ENCODE assay signal across 8 mouse cellular contexts in genomic region chr11:95914571-95914991, GRCm38 (mm10). TPM values are rescaled to one million over a fixed set of nuclear protein-coding genes. Genes with fewer than 3 reads are reported as not detected.
DNase-seq lines count a peak whose midpoint lies in the region; ATAC-seq lines count a peak whose summit lies in the region.
"Had no signal": no experiment of that assay in that cellular context is flagged by ENCODE, and none has a peak within 500 bp of the region (broad histone marks: within the 10 kb centered on the region; RNA-seq: fewer than 3 reads in every experiment).

B4galnt2 (minus strand) TSS chr11:95914891.

- peaks cover 17% of the 10 kb centered on the region for H3K4me1 ChIP-seq in embryonic facial prominence, embryonic 13.5 days
- peaks cover 6% of the 10 kb centered on the region; the same call in 1 of the 2 replicates for H3K4me1 ChIP-seq in hindbrain, embryonic 12.5 days
- peaks cover 14% of the 10 kb centered on the region for H3K4me1 ChIP-seq in limb, embryonic 12.5 days (replicated peaks)

- no peak for ATAC-seq in embryonic facial prominence, embryonic 13.5 days (ENCODE audit: insufficient number of reproducible peaks, insufficient read depth, low FRiP score, low TSS enrichment, low read depth)
- ATAC-seq in hindbrain, embryonic 12.5 days (ENCODE audit: low FRiP score): no peak
- no peak for ATAC-seq in limb, embryonic 12.5 days (ENCODE audit: insufficient number of reproducible peaks, insufficient read depth, low FRiP score, low TSS enrichment, low read depth)

- peak within 1 kb of the TSS; percentile 44 for H3K4me2 ChIP-seq in embryonic facial prominence, embryonic 13.5 days
- H3K4me2 ChIP-seq in hindbrain, embryonic 12.5 days (replicated peaks): peak within 1 kb of the TSS; percentile 32
- H3K4me2 ChIP-seq in limb, embryonic 12.5 days: peak within 1 kb of the TSS; percentile 37

- no peak within 1 kb of the TSS for H3K27ac ChIP-seq in embryonic facial prominence, embryonic 13.5 days
- H3K27ac ChIP-seq in hindbrain, embryonic 12.5 days: no peak within 1 kb of the TSS
- H3K27ac ChIP-seq in limb, embryonic 12.5 days: no peak within 1 kb of the TSS

- H3K36me3 ChIP-seq in embryonic facial prominence, embryonic 13.5 days: no peaks in the 10 kb centered on the region
- no peaks in the 10 kb centered on the region for H3K36me3 ChIP-seq in hindbrain, embryonic 12.5 days
- no peaks in the 10 kb centered on the region for H3K36me3 ChIP-seq in limb, embryonic 12.5 days

- H3K9me3 ChIP-seq in embryonic facial prominence, embryonic 13.5 days: no peaks in the 10 kb centered on the region
- no peaks in the 10 kb centered on the region for H3K9me3 ChIP-seq in hindbrain, embryonic 12.5 days (replicated peaks)
- no peaks in the 10 kb centered on the region for H3K9me3 ChIP-seq in limb, embryonic 12.5 days

- peak; percentile 6 for DNase-seq in ovary, postnatal 14 days (ENCODE audit: low spot score)
- no peak for DNase-seq in ovary, postnatal 10 days (ENCODE audit: low spot score)
- DNase-seq in retina, embryonic 14.5 days (ENCODE audit: low spot score): peak; percentile 38
- no peak for DNase-seq in gastrocnemius, postnatal 4 days (ENCODE audit: low spot score in 2 of 2)

- H3K4me3 ChIP-seq in embryonic facial prominence, embryonic 13.5 days: peak within 1 kb of the TSS; percentile 19
- peak within 1 kb of the TSS; percentile 19 for H3K4me3 ChIP-seq in hindbrain, embryonic 12.5 days
- H3K4me3 ChIP-seq in limb, embryonic 12.5 days (replicated peaks): peak within 1 kb of the TSS; percentile 21

- peaks cover 90% of the 10 kb centered on the region for H3K27me3 ChIP-seq in embryonic facial prominence, embryonic 13.5 days
- peaks cover 80% of the 10 kb centered on the region for H3K27me3 ChIP-seq in hindbrain, embryonic 12.5 days
- peaks cover 86% of the 10 kb centered on the region for H3K27me3 ChIP-seq in limb, embryonic 12.5 days

- H3K9ac ChIP-seq in embryonic facial prominence, embryonic 13.5 days: 0 out of 2 replicates have a peak within 1 kb of the TSS, but pooled peaks have one; percentile 16
- H3K9ac ChIP-seq in hindbrain, embryonic 12.5 days: no peak within 1 kb of the TSS
- H3K9ac ChIP-seq in limb, embryonic 12.5 days (replicated peaks): no peak within 1 kb of the TSS

- WGBS in embryonic facial prominence, embryonic 13.5 days: under 1% methylated on average over 35 of the region's 35 CpGs
- under 1% methylated on average over 35 of the region's 35 CpGs for WGBS in hindbrain, embryonic 12.5 days
- under 1% methylated on average over 35 of the region's 35 CpGs for WGBS in limb, embryonic 12.5 days

RNA-seq across cellular contexts. Expression of gene B4galnt2, which starts in this region (rescaled TPM):
- 0.11 and 0.45 TPM in 2 replicates for polyA plus RNA-seq in embryonic facial prominence, embryonic 13.5 days (2015; fragmentation: Nextera tagmentation; extraction: Ambion mirVana)
- not detected in 2 replicates for polyA plus RNA-seq in hindbrain, embryonic 12.5 days (2016; fragmentation: Nextera tagmentation; extraction: Ambion mirVana)
- polyA plus RNA-seq in limb, embryonic 12.5 days (2016; fragmentation: Nextera tagmentation; extraction: Ambion mirVana): not detected in 2 replicates
- total RNA-seq in gastrocnemius, postnatal 4 days (2021): not detected
- polyA plus RNA-seq: cortical plate, adult 2 months had no signal

Comparison
In these comparisons a context has a peak if more than half of its experiments do, and no peak if none do; other contexts are left out.
1. DNase-seq: peak in ovary, postnatal 14 days (single experiment) and retina, embryonic 14.5 days (single experiment); none in ovary, postnatal 10 days (single experiment) and gastrocnemius, postnatal 4 days (0 of 2).
2. Peak in every context shown above with its lines, with median percentiles within 50 percentile points of each other: H3K4me2 ChIP-seq and H3K4me3 ChIP-seq.